Mouse (Mus musculus) CH12.LX (cell line): ENCODE data around the gene Zfyve19. TPM values are rescaled to one million over a fixed set of nuclear protein-coding genes. Genes with fewer than 3 reads are reported as not detected.

Source experiments
- DNase-seq: peaks from one replicate; pipeline ENCODE4 v3.0.0-alpha.2; 2013; ENCODE audit errors: extremely low read depth
- H3K27ac ChIP-seq: 2 replicates; pipeline ENCODE4 v1.5.1; 2012; ENCODE audit warnings: low read depth, mild to moderate bottlenecking, control low read depth, moderate library complexity; ENCODE audit not compliant: insufficient read depth
- H3K27me3 ChIP-seq: replicated peaks from 2 replicates; pipeline ENCODE3; 2012; ENCODE audit warnings: inconsistent platforms
- H3K36me3 ChIP-seq, 2 experiments: replicated peaks in 1 of 2; 2 replicates each; pipeline versions ENCODE3 to v1.6.1; 2012; ENCODE audit warnings: inconsistent platforms in 1 of 2, low read length in 1 of 2, mild to moderate bottlenecking in 1 of 2, mixed read lengths in 1 of 2, moderate library complexity in 1 of 2; ENCODE audit not compliant: control insufficient read depth in 1 of 2, insufficient read depth in 1 of 2
- H3K4me1 ChIP-seq, 2 experiments: 2 replicates each; pipeline ENCODE4 v1.6.1; 2012; ENCODE audit warnings: inconsistent platforms in 1 of 2, moderate library complexity in 1 of 2; ENCODE audit not compliant: insufficient read depth in 2 of 2, control insufficient read depth in 1 of 2
- H3K4me2 ChIP-seq: 2 replicates; pipeline ENCODE4 v1.6.1; 2012; ENCODE audit warnings: low read depth, mild to moderate bottlenecking, control low read depth; ENCODE audit not compliant: poor library complexity, insufficient read depth, severe bottlenecking
- H3K4me3 ChIP-seq, 3 experiments: fragments of 150-350 bp in 1 of 3; sonication (generic) in 1 of 3; replicated peaks in 1 of 3; 2 replicates each; pipeline versions ENCODE3 to v1.5.1; 2011 to 2012; ENCODE audit warnings: low read depth in 2 of 3, low read length in 2 of 3, mild to moderate bottlenecking in 2 of 3, moderate library complexity in 2 of 3, control low read depth in 1 of 3, improper control_type of control experiment in 1 of 3, inconsistent platforms in 1 of 3, mixed read lengths in 1 of 3; ENCODE audit not compliant: poor library complexity in 1 of 3
- H3K79me2 ChIP-seq: replicated peaks from 2 replicates; pipeline ENCODE4 v1.6.1; 2012; ENCODE audit warnings: mild to moderate bottlenecking, moderate library complexity; ENCODE audit not compliant: control insufficient read depth, poor library complexity, insufficient read depth, severe bottlenecking; ENCODE audit errors: extremely low read depth
- H3K9ac ChIP-seq: 2 replicates; pipeline ENCODE4 v1.6.1; 2012; ENCODE audit warnings: low read depth, mild to moderate bottlenecking, control low read depth, moderate library complexity; ENCODE audit not compliant: insufficient read depth
- H3K9me3 ChIP-seq: replicated peaks from 2 replicates; pipeline ENCODE3; 2012; ENCODE audit warnings: low read length, inconsistent platforms, mixed read lengths
- BHLHE40 ChIP-seq: IDR thresholded peaks from 2 replicates; pipeline ENCODE4 v1.6.1; 2011; ENCODE audit warnings: mild to moderate bottlenecking, low read depth, low read length, improper control_type of control experiment
- CHD1 ChIP-seq: IDR thresholded peaks from 2 replicates; pipeline ENCODE4 v1.6.1; 2012; ENCODE audit warnings: low read depth, low read length, improper control_type of control experiment, inconsistent platforms
- CTCF ChIP-seq, 2 experiments: IDR thresholded peaks in 1 of 2; conservative IDR thresholded peaks in 1 of 2; 2 replicates each; pipeline ENCODE4 v1.5.1; 2011 to 2012; ENCODE audit warnings: low read depth in 2 of 2, low read length in 2 of 2, improper control_type of control experiment in 1 of 2, inconsistent platforms in 1 of 2, mild to moderate bottlenecking in 1 of 2, moderate library complexity in 1 of 2
- E2F4 ChIP-seq: IDR thresholded peaks from 2 replicates; pipeline ENCODE4 v1.6.1; 2011; ENCODE audit warnings: low read depth, low read length, improper control_type of control experiment; ENCODE audit not compliant: insufficient replicate concordance
- ELF1 ChIP-seq: IDR thresholded peaks from 2 replicates; pipeline ENCODE4 v1.6.1; 2014; ENCODE audit warnings: low read depth, mild to moderate bottlenecking, inconsistent platforms, low read length, improper control_type of control experiment
- ETS1 ChIP-seq: conservative IDR thresholded peaks from 2 replicates; pipeline ENCODE4 v1.6.1; 2012; ENCODE audit warnings: low read depth, mild to moderate bottlenecking, inconsistent platforms, low read length, improper control_type of control experiment, moderate library complexity
- HCFC1 ChIP-seq: IDR thresholded peaks from 2 replicates; pipeline ENCODE4 v1.6.1; 2012; ENCODE audit warnings: low read depth, mild to moderate bottlenecking, inconsistent platforms, low read length, improper control_type of control experiment
- IRF4 ChIP-seq: IDR thresholded peaks from 2 replicates; pipeline ENCODE4 v1.6.1; 2014; ENCODE audit warnings: low read depth, mild to moderate bottlenecking, inconsistent platforms, low read length, improper control_type of control experiment
- KAT2A ChIP-seq: IDR thresholded peaks from 2 replicates; pipeline ENCODE4 v1.6.1; 2012; ENCODE audit warnings: low read length, improper control_type of control experiment, inconsistent platforms; ENCODE audit not compliant: insufficient replicate concordance
- MXI1 ChIP-seq: IDR thresholded peaks from 2 replicates; pipeline ENCODE4 v1.6.1; 2011; ENCODE audit warnings: mild to moderate bottlenecking, low read depth, low read length, improper control_type of control experiment
- MYC ChIP-seq: IDR thresholded peaks from 2 replicates; pipeline ENCODE4 v1.6.1; 2011; ENCODE audit warnings: low read depth, mild to moderate bottlenecking, improper control_type of control experiment, low read length
- NRF1 ChIP-seq: IDR thresholded peaks from 2 replicates; pipeline ENCODE4 v1.6.1; 2014; ENCODE audit warnings: low read depth, mild to moderate bottlenecking, inconsistent platforms, low read length, improper control_type of control experiment, moderate library complexity
- POLR2A ChIP-seq: IDR thresholded peaks from 2 replicates; pipeline ENCODE4 v1.6.1; 2011; ENCODE audit warnings: low read depth, mild to moderate bottlenecking, improper control_type of control experiment, low read length
- POLR2AphosphoS2 ChIP-seq: IDR thresholded peaks from 2 replicates; pipeline ENCODE4 v1.6.1; 2011; ENCODE audit warnings: low read depth, low read length, improper control_type of control experiment
- RCOR1 ChIP-seq: conservative IDR thresholded peaks from 2 replicates; pipeline ENCODE4 v1.6.1; 2012; ENCODE audit warnings: low read depth, mild to moderate bottlenecking, inconsistent platforms, low read length, improper control_type of control experiment
- SIN3A ChIP-seq: IDR thresholded peaks from 2 replicates; pipeline ENCODE4 v1.6.1; 2012; ENCODE audit warnings: low read length, improper control_type of control experiment, inconsistent platforms
- SMC3 ChIP-seq: IDR thresholded peaks from 2 replicates; pipeline ENCODE4 v1.6.1; 2011; ENCODE audit warnings: low read depth, low read length, improper control_type of control experiment
- TBP ChIP-seq: conservative IDR thresholded peaks from 2 replicates; pipeline ENCODE4 v1.6.1; 2011; ENCODE audit warnings: low read depth, low read length, improper control_type of control experiment
- TCF12 ChIP-seq: IDR thresholded peaks from 2 replicates; pipeline ENCODE4 v1.6.1; 2014; ENCODE audit warnings: low read depth, mild to moderate bottlenecking, inconsistent platforms, low read length, improper control_type of control experiment
- ZC3H11A ChIP-seq: IDR thresholded peaks from 2 replicates; pipeline ENCODE4 v1.6.1; 2012; ENCODE audit warnings: low read depth, mild to moderate bottlenecking, inconsistent platforms, low read length, improper control_type of control experiment
- ZKSCAN1 ChIP-seq: IDR thresholded peaks from 2 replicates; pipeline ENCODE4 v1.6.1; 2012; ENCODE audit warnings: low read depth, inconsistent platforms, low read length, improper control_type of control experiment, borderline replicate concordance
- ZMIZ1 ChIP-seq: IDR thresholded peaks from 2 replicates; pipeline ENCODE4 v1.6.1; 2012; ENCODE audit warnings: low read depth, mild to moderate bottlenecking, inconsistent platforms, low read length, improper control_type of control experiment
- dilution Hi-C: fragments of 300-500 bp; cut with MboI; formaldehyde crosslinking; loops from 2 replicates; pipeline ENCODE4 v1.14.3; 2020; ENCODE audit warnings: low sequenced_read_pairs; ENCODE audit not compliant: extremely low pct_unique_long_range_greater_than_20kb, extremely low pct_ligation_motif_present
- in situ Hi-C: fragments of 300-500 bp; cut with MboI; formaldehyde crosslinking; loops from 3 replicates; pipeline ENCODE4 v1.14.3; 2019; ENCODE audit warnings: low sequenced_read_pairs, low pct_ligation_motif_present, low pct_unique_long_range_greater_than_20kb, mixed read lengths
- polyA plus RNA-seq: library from polyadenylated mRNA; unstranded; fragments of >175 nt; gene quantifications from 2 replicates; pipeline ENCODE4 v1.2.1, GENCODE M21; 2012; ENCODE audit warnings: low read depth; ENCODE audit not compliant: insufficient read length
- total RNA-seq, 2 experiments: library from RNA; depleted of rRNA; stranded (reverse); fragments of 300-350 nt in 1 of 2; fragments of >200 nt in 1 of 2; gene quantifications; 2 replicates each; pipeline ENCODE4 v1.2.3; 2012 to 2014

Gene Zfyve19
- total and polyA plus RNA-seq, 3 experiments: 28.0 to 45.2 (median 38.2) TPM

DNA sequence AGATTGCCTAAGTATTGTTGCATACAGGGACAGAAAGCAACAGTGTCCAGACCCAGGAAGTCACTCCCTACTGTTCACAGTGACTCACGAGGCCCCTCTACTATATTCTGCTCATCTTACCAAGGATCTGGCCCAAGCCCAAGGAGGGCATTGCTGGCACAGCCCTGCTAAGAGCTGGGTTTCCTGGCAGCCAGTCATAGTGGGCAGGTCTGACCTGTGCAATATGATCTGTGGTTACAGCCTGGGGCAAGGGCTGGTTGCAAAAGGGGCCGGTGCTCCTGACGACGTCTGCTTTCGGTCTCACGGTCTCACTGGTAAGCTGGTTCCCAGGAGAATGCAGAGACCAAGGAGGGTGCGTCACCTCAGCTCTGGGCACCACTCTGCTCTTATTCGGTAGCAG lies 54.6 kb downstream of the Zfyve19 start:
- dilution Hi-C loops: no loop called here
- H3K9ac ChIP-seq: no peak overlapping the region
- TF ChIP-seq NRF1: peak; percentile 35; the same call in 1 of the 2 replicates
- TF ChIP-seq POLR2AphosphoS2: no peak
- 0 out of 2 replicates have a peak, but pooled peaks have one; percentile 37 for TF ChIP-seq TCF12
- no peak for TF ChIP-seq ZMIZ1
- TF ChIP-seq TBP: 0 out of 2 replicates have a peak, but pooled peaks have one; percentile 24
- TF ChIP-seq BHLHE40: peak; percentile 21; the same call in 1 of the 2 replicates
- TF ChIP-seq ETS1: 0 out of 2 replicates have a peak, but pooled peaks have one; percentile 22
- 0 out of 2 replicates have a peak, but pooled peaks have one; percentile 32 for TF ChIP-seq MXI1
- TF ChIP-seq IRF4: 0 out of 2 replicates have a peak, but pooled peaks have one; percentile 16
- no peak for TF ChIP-seq ZKSCAN1
- TF ChIP-seq, all 38 proteins: peak for 7
- peak overlapping the region; percentile 29 for H3K4me2 ChIP-seq
- in situ Hi-C loops: no loop called here
- no peaks in the 10 kb centered on the region for H3K79me2 ChIP-seq
- H3K4me3 ChIP-seq: peak overlapping the region in 1 of 3 experiments; percentile 15
- peak; percentile 31 for DNase-seq
- H3K27ac ChIP-seq: no peak overlapping the region
- peaks cover 12% of the 10 kb centered on the region for H3K27me3 ChIP-seq
- H3K4me1 ChIP-seq: peaks cover 10 to 26% of the 10 kb centered on the region in 2 experiments
- H3K36me3 ChIP-seq: no peaks in the 10 kb centered on the region
- H3K9me3 ChIP-seq: no peaks in the 10 kb centered on the region

DNA sequence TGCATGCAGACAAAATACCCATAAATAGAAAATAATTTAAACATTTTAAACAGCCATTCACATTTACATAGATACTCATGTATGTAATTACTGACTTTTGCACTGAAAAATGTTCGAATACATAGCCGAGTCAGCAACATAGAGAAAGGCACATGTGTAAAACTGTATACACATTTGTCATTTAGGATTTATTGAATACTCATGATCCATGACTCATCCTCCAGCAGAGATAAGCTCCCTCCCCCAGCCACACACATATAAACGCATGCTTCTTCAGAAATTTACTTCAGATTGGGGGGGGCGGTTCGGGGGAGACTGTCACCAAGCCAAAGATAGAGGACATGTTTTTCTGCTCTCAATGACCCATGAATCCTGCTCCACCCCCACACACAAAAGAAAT lies 55.4 kb downstream of the Zfyve19 start:
- Histone ChIP-seq H3K9ac (no peak overlapping the region), H3K4me2 (no peak overlapping the region), H3K79me2 (no peaks in the 10 kb centered on the region), H3K36me3 (no peaks in the 10 kb centered on the region), H3K9me3 (no peaks in the 10 kb centered on the region), H3K4me3 (no peak overlapping the region), H3K27me3 (peaks cover 16% of the 10 kb centered on the region), H3K27ac (no peak overlapping the region), H3K4me1 (peaks cover 10 to 33% of the 10 kb centered on the region in 2 experiments)
- no peak for DNase-seq
- TF ChIP-seq IRF4 (no peak), ELF1 (no peak), ZC3H11A (no peak), POLR2A (no peak), CHD1 (no peak), POLR2AphosphoS2 (no peak), CTCF (conservative IDR thresholded peaks at IDR 0.05 in 1 of 2, IDR thresholded peaks at IDR 0.05 in 1 of 2; ENCODE audit: low read depth in 2 of 2, low read length in 2 of 2) (no peak), MXI1 (no peak), MYC (no peak), SIN3A (no peak), RCOR1 (no peak), BHLHE40 (no peak), TBP (no peak), SMC3 (no peak), KAT2A (no peak), HCFC1 (no peak), E2F4 (no peak)
- in situ Hi-C loops (no loop called here), dilution Hi-C loops (no loop called here)

Other genes with a start within 250 kb of the Zfyve19 start
- gene Ccdc32, start 179.2 kb upstream of the Zfyve19 start, total RNA-seq (2012; rRNA removed): 11.7 and 13.9 TPM in 2 replicates
- 17.6 and 18.3 TPM in 2 replicates for gene Ccdc32, start 179.2 kb upstream of the Zfyve19 start, total RNA-seq (2014; rRNA removed)
- gene Ccdc32, start 179.2 kb upstream of the Zfyve19 start, polyA plus RNA-seq: 11.5 and 11.8 TPM in 2 replicates
- 14.7 and 14.8 TPM in 2 replicates for gene Rpusd2, start 173.8 kb upstream of the Zfyve19 start, total RNA-seq (2012; rRNA removed)
- gene Rpusd2, start 173.8 kb upstream of the Zfyve19 start, total RNA-seq (2014; rRNA removed): 9.3 and 10.7 TPM in 2 replicates
- 12.3 and 13.7 TPM in 2 replicates for gene Rpusd2, start 173.8 kb upstream of the Zfyve19 start, polyA plus RNA-seq
- gene Knl1, start 161.5 kb upstream of the Zfyve19 start, total RNA-seq (2012; rRNA removed): 19.9 and 23.3 TPM in 2 replicates
- 23.8 and 29.6 TPM in 2 replicates for gene Knl1, start 161.5 kb upstream of the Zfyve19 start, total RNA-seq (2014; rRNA removed)
- 13.7 and 16.2 TPM in 2 replicates for gene Knl1, start 161.5 kb upstream of the Zfyve19 start, polyA plus RNA-seq
- gene Rad51, start 95.8 kb upstream of the Zfyve19 start, total RNA-seq (2012; rRNA removed): 40.5 and 45.0 TPM in 2 replicates
- gene Rad51, start 95.8 kb upstream of the Zfyve19 start, total RNA-seq (2014; rRNA removed): 16.1 and 18.6 TPM in 2 replicates
- gene Rad51, start 95.8 kb upstream of the Zfyve19 start, polyA plus RNA-seq: 87.5 and 109 TPM in 2 replicates
- gene Rmdn3, start 51.6 kb upstream of the Zfyve19 start, total RNA-seq (2012; rRNA removed): 49.9 and 52.0 TPM in 2 replicates
- 59.1 and 61.2 TPM in 2 replicates for gene Rmdn3, start 51.6 kb upstream of the Zfyve19 start, total RNA-seq (2014; rRNA removed)
- 41.8 and 48.1 TPM in 2 replicates for gene Rmdn3, start 51.6 kb upstream of the Zfyve19 start, polyA plus RNA-seq
- 9.5 and 18.2 TPM in 2 replicates for gene Gchfr, start 40.8 kb upstream of the Zfyve19 start, total RNA-seq (2012; rRNA removed)
- gene Gchfr, start 40.8 kb upstream of the Zfyve19 start, total RNA-seq (2014; rRNA removed): 0.93 and 1.8 TPM in 2 replicates
- gene Gchfr, start 40.8 kb upstream of the Zfyve19 start, polyA plus RNA-seq: 1.1 and 2.7 TPM in 2 replicates
- gene Gm14137, start 34.1 kb upstream of the Zfyve19 start, total RNA-seq (2012; rRNA removed): 4.7 and 9.2 TPM in 2 replicates
- gene Gm14137, start 34.1 kb upstream of the Zfyve19 start, total RNA-seq (2014; rRNA removed): 2.3 and 2.6 TPM in 2 replicates
- 3.3 and 3.4 TPM in 2 replicates for gene Gm14137, start 34.1 kb upstream of the Zfyve19 start, polyA plus RNA-seq
- gene Dnajc17, start 178 bp downstream of the Zfyve19 start, total RNA-seq (2012; rRNA removed): 15.3 and 18.2 TPM in 2 replicates
- 19.6 and 19.8 TPM in 2 replicates for gene Dnajc17, start 178 bp downstream of the Zfyve19 start, total RNA-seq (2014; rRNA removed)
- gene Dnajc17, start 178 bp downstream of the Zfyve19 start, polyA plus RNA-seq: 22.9 and 26.3 TPM in 2 replicates
- gene Ppp1r14d, start 21.3 kb downstream of the Zfyve19 start, total RNA-seq (2012; rRNA removed): not detected in 2 replicates
- not detected in 2 replicates for gene Ppp1r14d, start 21.3 kb downstream of the Zfyve19 start, total RNA-seq (2014; rRNA removed)
- gene Ppp1r14d, start 21.3 kb downstream of the Zfyve19 start, polyA plus RNA-seq: not detected in 2 replicates
- not detected in 2 replicates for gene Spint1, start 28.7 kb downstream of the Zfyve19 start, total RNA-seq (2012; rRNA removed)
- not detected in 2 replicates for gene Spint1, start 28.7 kb downstream of the Zfyve19 start, total RNA-seq (2014; rRNA removed)
- gene Spint1, start 28.7 kb downstream of the Zfyve19 start, polyA plus RNA-seq: not detected in 2 replicates
- gene Rhov, start 62.7 kb downstream of the Zfyve19 start, total RNA-seq (2012; rRNA removed): 0.08 and 0.17 TPM in 2 replicates
- not detected in 2 replicates for gene Rhov, start 62.7 kb downstream of the Zfyve19 start, total RNA-seq (2014; rRNA removed)
- gene Rhov, start 62.7 kb downstream of the Zfyve19 start, polyA plus RNA-seq: not detected in 2 replicates
- gene Vps18, start 80.1 kb downstream of the Zfyve19 start, total RNA-seq (2012; rRNA removed): 14.8 and 15.4 TPM in 2 replicates
- gene Vps18, start 80.1 kb downstream of the Zfyve19 start, total RNA-seq (2014; rRNA removed): 7.4 and 8.7 TPM in 2 replicates
- 15.8 and 17.9 TPM in 2 replicates for gene Vps18, start 80.1 kb downstream of the Zfyve19 start, polyA plus RNA-seq
- gene Dll4, start 117.2 kb downstream of the Zfyve19 start, total RNA-seq (2012; rRNA removed): 0.13 TPM in 1 of 2 replicates, not detected in the other
- gene Dll4, start 117.2 kb downstream of the Zfyve19 start, total RNA-seq (2014; rRNA removed): 0.12 TPM in 1 of 2 replicates, not detected in the other
- gene Dll4, start 117.2 kb downstream of the Zfyve19 start, polyA plus RNA-seq: not detected in 2 replicates
- 47.5 and 95.6 TPM in 2 replicates for gene Chac1, start 142.6 kb downstream of the Zfyve19 start, total RNA-seq (2012; rRNA removed)
- 47.2 and 49.2 TPM in 2 replicates for gene Chac1, start 142.6 kb downstream of the Zfyve19 start, total RNA-seq (2014; rRNA removed)
- gene Chac1, start 142.6 kb downstream of the Zfyve19 start, polyA plus RNA-seq: 33.3 and 33.4 TPM in 2 replicates